Mouse (Mus musculus): ENCODE data around the gene Creb3l2. TPM values are rescaled to one million over a fixed set of nuclear protein-coding genes. Genes with fewer than 3 reads are reported as not detected.

Creb3l2 gene
- polyA plus RNA-seq, 1 experiment from 2014 or later = 10.4 TPM

DNA sequence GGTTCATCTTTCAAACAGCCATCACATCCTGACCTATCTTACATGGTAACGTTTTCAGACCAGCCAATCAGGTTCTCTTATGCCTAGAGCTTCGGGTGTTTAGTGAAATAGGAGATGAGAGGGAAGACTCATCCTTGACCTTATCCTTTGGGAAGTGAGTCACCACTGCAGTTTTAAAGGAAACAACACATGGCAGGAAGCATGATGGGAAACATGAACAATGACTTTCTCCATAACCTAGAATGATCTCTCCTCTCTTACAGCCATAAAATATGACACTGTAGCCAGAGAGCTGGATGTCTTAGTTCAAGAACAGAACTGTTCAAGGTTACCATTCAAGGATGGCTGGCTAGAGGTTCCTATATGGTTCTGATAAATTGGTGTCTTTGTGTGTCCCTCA, 158.6 kb downstream of the Creb3l2 start:
- no peaks in the 10 kb centered on the region for H3K9me3 ChIP-seq (ENCODE audit: control insufficient read depth, low read length)
- H3K36me3 ChIP-seq (ENCODE audit: control insufficient read depth, insufficient read depth, low read length) = no peaks in the 10 kb centered on the region
- no peak for DNase-seq (ENCODE audit: low spot score)
- H3K4me2 ChIP-seq (replicated peaks; ENCODE audit: low read depth, low read length) = no peak overlapping the region
- no peak for ATAC-seq (ENCODE audit: low FRiP score)
- no peaks in the 10 kb centered on the region for H3K4me1 ChIP-seq (replicated peaks; ENCODE audit: control insufficient read depth, insufficient read depth, low read length)
- no peak overlapping the region for H3K4me3 ChIP-seq (ENCODE audit: low read depth, low read length)
- WGBS = 69% methylated on average over 2 of the region's 2 CpGs
- no peak overlapping the region for H3K9ac ChIP-seq (ENCODE audit: low read depth, low read length)
- H3K27me3 ChIP-seq (ENCODE audit: control insufficient read depth, insufficient read depth, low read length) = no peaks in the 10 kb centered on the region
- H3K27ac ChIP-seq (ENCODE audit: low read depth, low read length) = no peak overlapping the region

DNA sequence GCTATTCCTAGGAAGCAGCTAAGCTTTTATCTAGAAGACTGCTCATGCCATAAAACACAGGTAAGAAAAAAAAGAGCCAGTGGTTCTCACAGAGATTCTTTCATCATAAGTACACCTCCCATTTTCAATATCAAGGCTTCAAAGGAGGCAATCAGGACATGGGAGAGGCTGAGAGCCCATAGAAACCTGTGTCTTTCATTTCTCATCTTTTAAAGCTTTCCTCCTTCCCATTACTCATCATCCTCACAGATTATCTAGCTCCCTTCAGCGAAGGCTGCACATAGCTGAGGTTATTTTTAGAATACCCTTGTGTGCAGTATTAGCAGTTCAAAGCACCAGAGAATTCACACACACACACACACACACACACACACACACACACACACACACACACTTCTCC, 159.3 kb downstream of the Creb3l2 start:
- Histone ChIP-seq H3K36me3 (ENCODE audit: control insufficient read depth, insufficient read depth, low read length) (no peaks in the 10 kb centered on the region), H3K27ac (ENCODE audit: low read depth, low read length) (no peak overlapping the region), H3K9ac (ENCODE audit: low read depth, low read length) (no peak overlapping the region), H3K27me3 (ENCODE audit: control insufficient read depth, insufficient read depth, low read length) (no peaks in the 10 kb centered on the region), H3K4me3 (ENCODE audit: low read depth, low read length) (no peak overlapping the region), H3K9me3 (ENCODE audit: control insufficient read depth, low read length) (no peaks in the 10 kb centered on the region), H3K4me2 (replicated peaks; ENCODE audit: low read depth, low read length) (no peak overlapping the region), H3K4me1 (replicated peaks; ENCODE audit: control insufficient read depth, insufficient read depth, low read length) (no peaks in the 10 kb centered on the region)
- no peak for ATAC-seq (ENCODE audit: low FRiP score)
- 74% methylated on average over 1 of the region's 1 CpGs for WGBS
- DNase-seq (ENCODE audit: low spot score) = no peak

Other genes starting within 250 kb of the Creb3l2 start
- 2.6 and 3.0 TPM in 2 replicates for gene Dgki, start 142.0 kb downstream of the Creb3l2 start, polyA plus RNA-seq (2014; fragmentation: Nextera tagmentation; extraction: Ambion mirVana)
- gene Akr1d1, start 88.0 kb upstream of the Creb3l2 start, polyA plus RNA-seq (2014; fragmentation: Nextera tagmentation; extraction: Ambion mirVana) = not detected in 2 replicates